Mouse (Mus musculus) testis, adult 2 months (tissue): ENCODE measurements around the gene Retreg1.

Experiments used
- CTCF ChIP-seq: fragments of 200-500 bp; IDR thresholded peaks from 2 replicates; pipeline ENCODE4 v1.5.1; 2012; ENCODE audit warnings: low read depth, mild to moderate bottlenecking, inconsistent platforms, low read length, moderate library complexity; ENCODE audit not compliant: control insufficient read depth, insufficient read depth, insufficient replicate concordance
- POLR2A ChIP-seq: fragments of 200-500 bp; IDR thresholded peaks from 2 replicates; pipeline ENCODE4 v1.6.1; 2012; ENCODE audit warnings: low read depth, mild to moderate bottlenecking, inconsistent platforms, low read length, moderate library complexity; ENCODE audit not compliant: control insufficient read depth

DNA sequence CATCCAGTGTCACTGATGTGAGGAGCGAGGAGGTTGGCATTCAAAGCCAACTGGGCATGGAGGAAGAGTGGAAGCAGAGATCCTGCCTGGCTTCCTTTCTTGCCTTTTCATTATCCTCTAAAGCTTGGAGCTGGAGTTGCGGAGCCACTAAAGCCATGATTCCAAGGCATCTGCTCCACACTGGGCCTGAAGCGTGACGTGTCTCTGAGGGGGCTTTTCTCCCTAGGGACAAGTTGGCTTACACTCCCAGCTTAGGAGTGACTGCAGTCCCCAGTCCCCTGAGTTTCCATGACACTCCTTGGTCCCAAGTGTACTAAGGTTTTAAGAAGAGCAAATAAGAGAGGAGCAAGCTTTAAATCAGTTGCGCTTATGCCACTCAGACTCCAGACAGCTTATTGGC lies 179.7 kb downstream of the Retreg1 start:
- no peak for TF ChIP-seq POLR2A
- TF ChIP-seq CTCF: no peak
